Mouse (Mus musculus) right cerebral cortex, postnatal 25 days (tissue): ENCODE measurements around the gene Nyap1.
"Not testable (repeated sequence)": the region's sequence is repeated elsewhere in the genome, so short reads cannot be mapped to it uniquely, and the experiment has no call there.

Experiments
- DNase-seq: peaks from one replicate; pipeline ENCODE4 v3.0.0; 2022

Gene Nyap1

GRCm38 (mm10) chr5:137742836-137743235 lies 1.4 kb upstream of the Nyap1 start:
- no peak for DNase-seq

GRCm38 (mm10) chr5:137742048-137742447 lies 641 bp upstream of the Nyap1 start:
- no peak for DNase-seq

- DNase-seq = no peak
Measured at GRCm38 (mm10) chr5:137740506-137740905, 901 bp downstream of the Nyap1 start.

- DNase-seq = no peak
Measured at GRCm38 (mm10) chr5:137739471-137739870, 1.9 kb downstream of the Nyap1 start.

DNA sequence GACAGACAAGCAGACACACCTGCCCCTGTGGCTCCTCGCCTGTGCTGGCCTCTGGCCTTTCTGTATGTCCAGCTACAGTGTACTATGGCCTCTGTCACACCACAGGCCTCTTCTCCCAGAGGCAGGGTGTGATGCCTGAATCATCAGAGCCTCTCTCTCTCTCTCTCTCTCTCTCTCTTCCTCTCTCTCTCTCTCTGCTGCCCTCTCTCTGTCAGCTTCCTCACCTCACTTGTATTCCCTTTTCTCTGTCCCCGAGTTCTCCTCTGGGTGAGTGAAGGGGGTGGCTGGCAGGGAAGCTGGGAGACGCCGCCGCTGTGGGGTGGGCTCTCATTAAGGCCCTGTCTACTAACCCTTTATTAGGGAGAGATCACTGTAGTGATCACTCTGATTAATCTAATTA lies 2.9 kb downstream of the Nyap1 start:
- DNase-seq = no peak

DNA sequence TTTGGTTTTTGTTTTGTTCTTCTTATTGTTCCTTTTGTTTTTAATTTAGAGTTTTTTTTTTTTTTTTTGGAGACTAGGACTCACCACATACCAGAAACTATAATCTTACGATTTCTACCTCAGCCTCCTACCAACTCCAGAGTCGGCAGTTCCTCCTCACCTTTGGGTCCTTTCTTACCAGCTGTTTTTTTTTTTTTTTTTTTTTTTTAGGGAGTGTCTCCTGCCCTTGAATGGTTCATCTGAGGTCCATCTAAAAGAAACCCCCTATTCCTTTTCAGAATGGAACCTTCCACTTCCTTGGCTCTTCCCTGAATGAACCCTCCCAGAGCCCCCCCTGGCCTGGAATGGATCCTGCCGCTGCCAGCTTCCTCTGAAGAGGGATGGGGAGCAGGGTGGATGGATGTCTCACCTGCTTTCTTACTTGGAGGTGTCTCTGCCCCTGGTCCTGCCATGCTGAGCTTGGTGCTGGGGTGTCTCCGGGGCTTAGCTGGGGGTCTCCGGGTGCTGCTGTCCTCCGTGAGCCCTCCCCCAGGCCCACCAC lies 3.9 kb downstream of the Nyap1 start:
- DNase-seq = no peak

- peak; percentile 90 for DNase-seq
Measured at GRCm38 (mm10) chr5:137734289-137735061, 6.9 kb downstream of the Nyap1 start.

GRCm38 (mm10) chr5:137733638-137734288 lies 7.6 kb downstream of the Nyap1 start:
- DNase-seq = peak; percentile 28

- no peak for DNase-seq
Measured at GRCm38 (mm10) chr5:137726767-137727166, 14.6 kb downstream of the Nyap1 start.

DNA sequence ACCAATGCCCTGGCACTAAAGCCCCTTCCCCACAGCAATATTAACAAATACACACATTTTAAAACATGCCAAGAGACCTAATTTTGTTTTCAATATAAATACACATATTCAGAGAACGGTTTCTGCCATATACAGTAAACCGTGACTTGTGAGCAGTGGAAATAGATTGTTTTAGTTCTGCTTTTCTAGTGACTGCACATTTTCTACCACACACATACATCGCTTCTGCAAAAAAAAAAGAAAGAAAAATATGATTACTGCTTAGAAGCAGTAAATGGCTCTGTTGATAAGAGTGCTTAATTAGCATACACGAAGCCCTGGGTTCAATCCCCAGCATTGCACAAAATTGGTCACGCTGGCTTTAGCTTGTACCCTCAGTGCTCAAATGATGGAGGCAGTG lies 17.6 kb downstream of the Nyap1 start:
- DNase-seq = no peak

DNA sequence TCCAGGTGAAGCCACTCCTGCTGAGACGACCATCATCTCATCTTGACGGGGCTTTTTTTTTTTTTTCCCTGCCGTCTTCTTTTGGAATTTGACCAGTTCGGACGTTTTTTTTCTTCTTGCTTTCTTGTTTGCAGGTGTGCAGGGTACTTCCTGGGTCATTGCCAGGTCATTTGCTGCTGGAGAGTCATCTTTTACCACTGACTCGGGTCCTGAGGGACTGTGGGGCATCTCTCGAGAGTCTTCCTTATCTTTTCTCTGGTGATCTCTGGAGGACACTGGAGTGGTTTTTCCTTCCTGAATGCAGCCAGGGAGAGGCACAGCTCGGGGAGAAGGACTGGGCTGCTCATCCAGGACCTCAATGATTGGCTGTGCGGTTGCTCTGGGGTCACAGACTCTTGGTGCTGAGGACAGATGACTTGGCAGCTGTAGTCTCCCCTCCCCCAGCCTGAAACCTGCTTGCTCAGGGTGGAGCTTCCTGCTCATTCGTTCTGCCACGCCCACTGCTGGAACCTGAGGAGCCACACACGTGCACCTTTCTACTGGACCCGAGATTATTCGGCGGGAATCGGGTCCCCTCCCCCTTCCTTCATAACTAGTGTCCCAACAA lies 20.7 kb downstream of the Nyap1 start:
- not testable (repeated sequence) for DNase-seq

- no peak for DNase-seq
Measured at GRCm38 (mm10) chr5:137719088-137719487, 22.3 kb downstream of the Nyap1 start.

GRCm38 (mm10) chr5:137718020-137718790 lies 23.2 kb downstream of the Nyap1 start:
- no peak for DNase-seq

DNA sequence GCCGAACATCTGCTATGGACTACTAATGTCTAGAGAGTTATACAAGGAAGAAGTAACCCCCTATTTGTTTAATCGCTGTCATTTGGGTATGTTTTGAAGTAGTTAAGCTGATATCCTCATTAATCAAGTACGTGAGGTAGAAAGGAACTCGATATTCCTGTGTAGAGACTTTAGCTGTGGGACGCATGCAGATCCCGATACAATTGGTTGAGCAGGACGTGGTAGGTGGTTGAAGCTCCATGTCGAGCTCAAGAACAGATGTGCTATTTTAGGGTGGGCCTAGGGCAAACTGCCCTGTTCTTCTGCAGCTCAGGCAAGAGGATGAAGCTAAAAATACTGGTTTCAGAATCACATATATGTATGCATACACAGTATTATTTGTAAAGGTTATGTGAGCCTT lies 25.7 kb downstream of the Nyap1 start:
- no peak for DNase-seq

DNA sequence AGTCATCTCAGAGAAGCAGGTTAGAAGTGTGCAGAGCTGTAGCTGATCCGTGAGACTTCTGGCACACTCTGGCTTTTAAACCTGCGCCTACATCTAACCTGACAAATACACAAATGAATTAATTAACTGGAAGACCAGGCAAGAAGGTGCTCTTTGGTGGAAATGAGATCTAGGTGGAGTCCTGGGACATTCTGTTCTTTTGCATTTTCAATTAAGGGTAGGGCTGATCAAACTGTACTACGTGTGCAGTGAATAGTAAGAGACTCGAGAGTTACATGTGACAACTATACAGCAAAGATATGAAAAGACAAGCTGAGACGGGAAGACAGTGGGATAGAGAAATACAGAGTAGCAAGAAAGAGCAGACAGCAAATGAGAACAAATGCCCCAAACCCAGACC lies 28.0 kb downstream of the Nyap1 start:
- no peak for DNase-seq

DNA sequence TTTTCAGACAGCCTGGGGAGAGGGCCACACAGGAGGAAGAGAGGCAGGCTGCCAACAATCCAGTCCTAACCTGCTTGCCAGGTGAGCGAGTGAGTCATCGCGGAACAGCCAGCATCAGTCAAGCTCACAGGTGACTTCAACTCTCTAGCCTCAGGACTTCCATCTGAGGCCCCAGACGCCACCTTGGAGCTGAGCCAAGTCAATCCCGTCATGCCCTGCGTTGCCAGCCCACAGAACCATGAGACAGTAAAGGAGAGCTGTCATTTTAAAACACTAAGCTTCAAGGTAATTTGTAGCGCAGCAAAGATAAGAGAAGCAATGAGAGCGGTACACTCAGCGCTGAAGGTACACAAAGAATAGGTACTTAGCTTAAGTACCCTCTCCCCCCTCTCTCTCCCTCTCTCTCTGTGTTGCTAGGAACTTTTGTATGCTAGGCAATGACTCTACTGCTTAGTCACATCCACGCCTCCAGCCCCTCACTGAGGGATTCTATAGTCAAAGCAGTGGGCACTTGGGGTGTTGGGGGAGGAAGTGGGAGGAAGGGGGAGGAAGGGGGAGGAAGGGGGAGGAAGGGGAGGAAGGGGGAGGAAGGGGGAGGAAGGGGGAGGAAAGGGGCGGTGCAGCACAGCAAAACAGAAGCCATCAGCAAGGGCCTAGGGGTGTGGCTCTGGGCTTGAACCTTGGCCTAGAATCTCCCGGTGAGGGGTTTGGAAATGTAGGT lies 34.3 kb downstream of the Nyap1 start:
- DNase-seq = no peak

DNA sequence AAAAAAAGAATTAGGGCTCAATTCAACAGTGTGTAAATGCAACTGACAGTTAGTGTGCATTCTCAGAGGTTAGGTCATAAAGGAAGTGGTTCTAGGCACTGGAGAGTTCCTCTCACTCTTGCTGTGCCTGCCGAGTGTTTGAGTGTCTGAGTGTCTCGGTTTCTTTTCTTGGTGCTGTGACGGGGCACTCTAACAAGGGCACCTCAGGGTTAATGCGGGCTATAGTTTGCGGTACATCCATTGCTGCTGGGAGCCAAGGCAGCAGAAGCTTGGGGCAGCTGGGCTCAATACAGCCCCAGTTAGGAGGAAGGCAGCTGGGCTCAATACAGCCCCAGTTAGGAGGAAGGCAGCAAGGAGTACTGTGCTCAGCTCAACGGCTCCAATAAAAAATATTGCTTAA lies 36.2 kb downstream of the Nyap1 start:
- DNase-seq = no peak

DNA sequence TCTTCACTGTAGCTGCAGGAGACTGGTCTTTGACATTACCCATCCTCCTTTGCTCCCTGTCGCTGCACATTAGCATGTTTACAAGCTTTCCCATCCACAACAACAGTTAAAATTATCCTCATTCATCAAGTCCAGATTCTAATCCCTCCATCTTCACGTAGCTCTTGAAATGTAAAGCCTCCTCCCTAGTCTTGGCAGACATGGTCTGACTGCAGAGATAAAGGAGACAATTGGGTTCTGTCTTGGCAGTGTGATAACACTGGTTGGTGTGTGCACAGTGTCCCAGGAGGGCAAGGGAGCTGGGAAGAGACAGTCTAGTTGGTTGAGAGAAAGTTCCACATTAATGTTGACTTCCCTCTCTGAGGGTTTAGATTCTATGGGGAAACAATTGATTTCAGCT lies 41.6 kb downstream of the Nyap1 start:
- no peak for DNase-seq

DNA sequence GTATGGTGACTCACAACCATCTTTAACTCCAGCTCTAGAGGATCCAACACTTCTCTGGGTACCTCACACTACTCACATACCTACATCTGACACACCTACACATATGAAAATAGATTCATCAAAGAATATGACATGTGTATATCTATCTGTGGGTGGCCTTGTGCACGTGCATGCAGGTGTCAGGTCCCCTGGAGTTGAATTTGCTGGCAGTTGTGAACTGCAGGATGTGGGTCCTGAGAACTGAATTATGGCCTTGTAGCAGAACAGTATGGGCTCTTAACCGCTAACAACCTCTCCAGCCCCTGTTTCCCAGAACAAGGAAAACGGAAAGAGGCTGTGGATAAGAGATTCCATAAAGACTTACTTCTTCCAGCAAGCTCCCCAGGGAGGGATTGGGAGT lies 42.3 kb downstream of the Nyap1 start:
- no peak for DNase-seq

GRCm38 (mm10) chr5:137695930-137696329 lies 45.5 kb downstream of the Nyap1 start:
- no peak for DNase-seq

DNA sequence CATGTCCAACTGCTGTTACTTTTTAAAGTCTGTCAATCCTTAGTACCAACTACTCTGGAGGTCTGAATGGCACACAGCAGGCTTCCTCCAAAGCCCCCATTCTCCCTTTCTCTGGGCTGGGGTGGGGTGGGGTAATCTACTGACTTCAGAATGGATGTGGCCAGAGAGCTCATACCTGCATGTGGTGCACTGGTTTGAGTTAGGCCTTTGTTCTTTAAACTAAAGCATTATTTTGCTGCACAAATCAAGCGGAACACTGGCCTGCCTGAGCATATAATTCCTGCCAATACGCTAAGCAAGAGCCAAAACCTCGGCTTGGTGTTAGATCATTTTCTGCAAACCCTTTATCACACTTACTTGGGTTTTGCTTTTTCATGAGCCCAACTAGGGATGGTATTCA lies 46.6 kb downstream of the Nyap1 start:
- DNase-seq = no peak

DNA sequence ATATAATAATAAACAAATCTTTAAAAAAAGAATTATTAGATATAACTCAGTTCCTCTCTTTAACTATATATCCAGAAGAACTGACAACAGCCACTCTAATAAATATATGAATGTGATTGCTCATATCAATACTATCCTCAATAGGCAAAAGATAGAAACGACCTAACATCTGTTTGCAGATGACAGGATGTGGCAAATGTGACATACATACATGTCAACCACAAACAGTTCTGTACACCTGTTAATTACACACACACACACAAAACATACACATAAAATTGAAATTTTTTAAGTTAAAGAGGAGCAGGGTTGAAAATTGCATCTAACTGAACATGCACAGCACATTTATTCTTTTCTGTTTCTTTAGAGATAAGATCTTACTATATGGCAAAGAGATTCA lies 49.5 kb downstream of the Nyap1 start:
- DNase-seq = no peak

DNA sequence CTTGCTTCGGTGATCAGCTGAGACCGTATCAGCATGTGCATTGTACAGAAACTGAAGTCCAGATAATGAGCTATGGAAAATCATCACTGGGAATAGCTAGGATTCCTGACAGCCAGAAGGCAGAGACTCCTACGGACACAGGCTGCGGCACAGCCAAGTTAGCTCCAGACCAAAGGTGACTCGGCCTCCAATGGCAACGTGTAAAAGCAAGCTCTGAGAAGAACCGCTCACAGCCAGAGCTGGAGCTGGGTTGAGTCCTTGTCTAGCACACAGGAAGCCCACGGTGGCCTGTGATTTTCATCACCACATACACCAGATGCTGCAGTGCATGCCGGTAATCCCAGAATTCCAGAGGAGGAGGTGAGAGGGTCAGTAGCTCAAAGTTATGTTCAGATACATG lies 50.9 kb downstream of the Nyap1 start:
- no peak for DNase-seq
